Mouse (Mus musculus) embryonic facial prominence, embryonic 10.5 days (tissue): Measurements from ENCODE around the gene Kirrel3. TPM values are rescaled to one million over a fixed set of nuclear protein-coding genes. Genes with fewer than 3 reads are reported as not detected.

Experiments
- DNase-seq: peaks from one replicate; pipeline ENCODE4 v3.0.0-alpha.2; 2017; ENCODE audit warnings: low spot score
- H3K27ac ChIP-seq: fragments of 300-500 bp; sonication (generic); replicated peaks from 2 replicates; pipeline ENCODE4 v1.5.1; 2016; ENCODE audit warnings: mild to moderate bottlenecking
- H3K27me3 ChIP-seq: fragments of 300-500 bp; sonication (generic); replicated peaks from 2 replicates; pipeline ENCODE4 v1.6.1; 2016; ENCODE audit warnings: low read depth, mild to moderate bottlenecking; ENCODE audit not compliant: poor library complexity, severe bottlenecking
- H3K36me3 ChIP-seq: fragments of 300-500 bp; sonication (generic); replicated peaks from 2 replicates; pipeline ENCODE4 v1.6.1; 2016; ENCODE audit warnings: mild to moderate bottlenecking, moderate library complexity
- H3K4me1 ChIP-seq: fragments of 300-500 bp; sonication (generic); 2 replicates; pipeline ENCODE4 v1.6.1; 2016
- H3K4me3 ChIP-seq: fragments of 300-500 bp; sonication (generic); 2 replicates; pipeline ENCODE4 v1.5.1; 2016; ENCODE audit warnings: mild to moderate bottlenecking, moderate library complexity
- H3K9me3 ChIP-seq: fragments of 300-500 bp; sonication (generic); 2 replicates; pipeline ENCODE4 v1.6.1; 2016; ENCODE audit warnings: mild to moderate bottlenecking
- WGBS: fragments of 180-500 bp; shearing (Covaris S2); methylation state at CpG from one replicate; pipeline ENCODE4 v1.1.7; 2016; 5-methylcytosine and 5-hydroxymethylcytosine counted together
- polyA plus RNA-seq: library from polyadenylated mRNA; unstranded; fragments of >200 nt; fragmentation: Nextera tagmentation; extraction: Ambion mirVana; gene quantifications from 2 replicates; pipeline ENCODE4 v1.2.1, GENCODE M21; 2016

The Kirrel3 gene
- polyA plus RNA-seq, 1 experiment from 2014 or later, result 2.3 TPM

DNA sequence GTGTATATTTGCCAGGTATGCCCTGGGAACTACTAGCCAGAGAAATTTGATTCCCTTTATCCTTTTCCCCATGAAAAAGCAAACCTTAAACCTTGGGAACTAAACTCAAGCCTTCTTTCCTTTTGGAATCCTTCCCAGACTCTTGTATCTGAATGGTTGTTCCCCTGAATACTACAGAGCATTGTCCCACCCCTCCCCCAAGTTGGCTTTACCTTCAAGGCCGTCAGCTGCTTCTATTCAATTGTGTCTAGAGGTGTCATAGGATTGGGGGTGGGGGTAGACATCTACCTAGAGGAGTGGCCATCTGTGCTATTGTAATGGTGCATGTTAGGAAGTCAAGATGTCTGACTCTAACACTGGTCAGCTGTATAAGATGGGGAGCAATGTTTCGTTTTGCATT lies 351.1 kb downstream of the Kirrel3 start:
- no peaks in the 10 kb centered on the region for H3K9me3 ChIP-seq
- no peaks in the 10 kb centered on the region for H3K36me3 ChIP-seq
- H3K27ac ChIP-seq, result no peak overlapping the region
- DNase-seq, result no peak
- 79% methylated on average over 2 of the region's 2 CpGs for WGBS
- H3K4me1 ChIP-seq, result peaks cover 14% of the 10 kb centered on the region
- no peaks in the 10 kb centered on the region; the same call in none of the 2 replicates for H3K27me3 ChIP-seq
- no peak overlapping the region for H3K4me3 ChIP-seq

DNA sequence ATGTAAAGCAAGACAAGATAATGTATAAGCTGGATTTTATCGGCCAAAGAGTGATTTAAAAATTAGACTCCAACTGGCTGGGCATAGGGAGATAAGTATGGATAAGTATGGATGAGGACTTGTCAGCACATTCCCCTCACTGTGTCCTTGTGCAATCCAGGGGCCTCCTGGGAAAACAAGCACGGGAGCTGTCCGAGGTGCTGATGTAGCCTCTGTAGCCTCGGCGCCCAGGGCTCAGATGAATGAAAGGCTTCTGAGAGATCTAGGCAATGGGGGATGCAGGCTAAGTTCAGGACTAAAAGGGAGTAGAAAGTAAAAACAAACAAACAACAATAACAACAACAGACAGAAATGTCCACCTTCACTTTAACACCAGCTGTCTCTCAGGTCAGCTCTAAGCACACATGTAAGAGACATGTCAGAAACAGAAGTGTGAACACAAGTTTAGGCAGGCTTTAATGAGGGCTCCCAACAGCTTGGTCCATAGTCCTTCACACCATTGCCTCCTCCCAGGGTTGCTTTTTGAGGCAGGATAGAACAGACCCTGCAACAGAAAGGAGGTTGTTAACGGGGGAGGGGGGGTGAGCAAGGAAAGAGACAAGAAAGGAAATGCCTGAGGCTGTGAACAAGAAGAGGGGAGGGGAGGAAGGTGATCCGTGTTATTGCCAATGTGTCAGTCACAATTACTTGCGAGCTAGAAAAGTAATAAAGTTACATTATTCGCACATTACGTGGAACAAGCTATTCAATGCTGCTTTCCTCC lies 352.2 kb downstream of the Kirrel3 start:
- Histone ChIP-seq H3K4me1 (peaks cover 14% of the 10 kb centered on the region), H3K36me3 (no peaks in the 10 kb centered on the region), H3K9me3 (no peaks in the 10 kb centered on the region), H3K27me3 (no peaks in the 10 kb centered on the region; the same call in none of the 2 replicates), H3K27ac (no peak overlapping the region), H3K4me3 (no peak overlapping the region)
- peak; percentile 85 for DNase-seq
- WGBS, result 38% methylated on average over 10 of the region's 10 CpGs

DNA sequence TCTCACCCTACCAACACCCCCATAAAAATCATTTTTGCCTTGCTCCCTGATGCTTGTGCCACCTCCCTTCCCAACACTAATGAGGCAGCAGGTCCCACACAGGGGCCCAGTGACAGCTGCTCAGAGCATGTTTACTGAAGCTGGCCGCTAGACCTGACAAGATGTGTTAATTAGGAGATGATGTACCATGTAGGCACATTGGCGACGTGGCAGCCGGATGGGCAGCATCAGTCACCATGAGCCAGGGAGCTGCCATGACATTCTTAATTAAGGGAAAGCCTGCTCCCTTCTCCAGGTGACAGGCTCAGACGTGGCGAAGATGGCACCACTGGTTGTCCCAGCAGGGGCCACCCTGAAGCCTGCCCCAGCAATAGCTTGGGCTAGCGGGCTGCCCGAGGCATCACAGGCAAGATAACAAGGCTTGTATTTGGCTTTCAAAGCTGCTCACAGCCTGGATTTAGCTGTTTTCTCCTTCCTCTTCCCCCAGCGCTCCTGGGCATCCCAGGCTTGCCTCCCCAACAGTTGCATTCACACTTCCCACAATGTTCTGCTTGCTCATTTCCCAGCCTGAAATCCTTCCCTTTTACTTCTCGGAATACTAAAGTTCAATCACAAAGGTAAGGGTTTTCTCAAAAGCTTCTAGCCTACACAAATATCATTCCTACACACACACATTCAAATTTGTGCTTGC lies 357.7 kb downstream of the Kirrel3 start:
- no peaks in the 10 kb centered on the region for H3K36me3 ChIP-seq
- no peak overlapping the region for H3K4me3 ChIP-seq
- peaks cover 11% of the 10 kb centered on the region for H3K4me1 ChIP-seq
- no peak overlapping the region for H3K27ac ChIP-seq
- H3K27me3 ChIP-seq, result peaks cover 10% of the 10 kb centered on the region; the same call in 1 of the 2 replicates
- DNase-seq, result no peak
- H3K9me3 ChIP-seq, result no peaks in the 10 kb centered on the region
- WGBS, result 80% methylated on average over 10 of the region's 10 CpGs

DNA sequence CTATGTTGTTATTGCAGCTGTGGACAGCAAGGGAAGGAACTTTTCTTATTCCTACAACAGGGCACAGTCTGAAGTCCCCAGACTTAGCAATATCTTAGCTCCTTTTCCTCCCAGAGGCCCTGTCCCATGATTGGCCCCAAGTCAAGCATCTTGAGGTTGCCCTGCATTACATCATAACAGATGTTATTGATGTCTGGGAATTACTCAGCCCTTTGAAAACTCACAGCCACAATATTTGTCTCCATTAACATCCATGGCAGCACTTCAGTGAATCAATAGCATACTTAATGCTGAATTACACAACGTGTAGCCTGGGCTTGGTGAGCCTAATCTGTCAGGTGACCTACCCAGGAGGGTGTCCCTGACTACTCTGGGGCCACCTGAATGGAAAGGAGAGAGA lies 360.7 kb downstream of the Kirrel3 start:
- Histone ChIP-seq H3K4me1 (peaks cover 4% of the 10 kb centered on the region; the same call in 1 of the 2 replicates), H3K36me3 (no peaks in the 10 kb centered on the region), H3K27me3 (peaks cover 10% of the 10 kb centered on the region; the same call in 1 of the 2 replicates), H3K9me3 (no peaks in the 10 kb centered on the region), H3K27ac (no peak overlapping the region), H3K4me3 (no peak overlapping the region)
- no peak for DNase-seq
- WGBS, result 47% methylated on average over 1 of the region's 1 CpGs

DNA sequence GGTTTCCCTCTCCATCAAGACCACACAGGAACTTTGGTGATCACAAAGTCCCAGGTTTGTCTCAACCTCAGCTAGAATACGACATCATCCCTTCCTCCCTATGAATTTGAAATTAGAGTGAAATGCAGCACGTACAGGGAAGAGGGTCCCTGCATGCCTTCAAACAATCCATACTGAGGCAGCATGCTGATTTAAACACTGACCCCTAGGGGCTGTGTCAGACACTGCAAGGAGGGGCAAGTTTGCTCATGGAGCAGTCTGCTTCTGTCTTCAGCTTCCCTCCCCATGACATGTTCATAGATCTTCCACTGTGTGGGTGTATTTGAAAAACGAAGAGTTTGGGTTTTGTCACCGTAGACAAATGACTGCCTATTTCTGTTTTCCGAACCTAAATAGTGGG lies 362.0 kb downstream of the Kirrel3 start:
- Histone ChIP-seq H3K4me1 (no peaks in the 10 kb centered on the region), H3K36me3 (no peaks in the 10 kb centered on the region), H3K9me3 (no peaks in the 10 kb centered on the region), H3K27me3 (peaks cover 10% of the 10 kb centered on the region; the same call in 1 of the 2 replicates), H3K4me3 (no peak overlapping the region), H3K27ac (no peak overlapping the region)
- 59% methylated on average over 5 of the region's 5 CpGs for WGBS
- peak; percentile 45 for DNase-seq

DNA sequence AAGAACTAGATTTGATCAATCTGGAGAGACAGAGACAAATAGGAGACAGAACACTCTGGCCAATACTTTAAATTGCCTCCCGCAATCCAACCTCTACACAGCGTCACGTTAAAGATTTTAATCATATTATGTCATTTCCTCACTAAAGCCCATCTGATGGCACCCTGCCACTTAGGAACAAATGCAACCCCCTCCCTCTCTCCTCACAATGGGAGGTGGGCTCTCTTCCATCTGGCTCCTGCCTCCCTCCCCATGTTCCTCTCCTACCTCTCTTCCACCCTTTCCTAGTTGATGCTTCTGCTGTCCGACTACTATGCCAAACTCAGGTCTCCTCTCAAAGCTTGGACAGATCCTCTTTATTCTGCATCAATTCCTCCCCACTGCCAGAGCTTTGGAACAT lies 365.4 kb downstream of the Kirrel3 start:
- Histone ChIP-seq H3K27ac (no peak overlapping the region), H3K27me3 (no peaks in the 10 kb centered on the region), H3K9me3 (no peaks in the 10 kb centered on the region), H3K36me3 (no peaks in the 10 kb centered on the region), H3K4me1 (no peaks in the 10 kb centered on the region), H3K4me3 (no peak overlapping the region)
- DNase-seq, result no peak
- 90% methylated on average over 4 of the region's 4 CpGs for WGBS

DNA sequence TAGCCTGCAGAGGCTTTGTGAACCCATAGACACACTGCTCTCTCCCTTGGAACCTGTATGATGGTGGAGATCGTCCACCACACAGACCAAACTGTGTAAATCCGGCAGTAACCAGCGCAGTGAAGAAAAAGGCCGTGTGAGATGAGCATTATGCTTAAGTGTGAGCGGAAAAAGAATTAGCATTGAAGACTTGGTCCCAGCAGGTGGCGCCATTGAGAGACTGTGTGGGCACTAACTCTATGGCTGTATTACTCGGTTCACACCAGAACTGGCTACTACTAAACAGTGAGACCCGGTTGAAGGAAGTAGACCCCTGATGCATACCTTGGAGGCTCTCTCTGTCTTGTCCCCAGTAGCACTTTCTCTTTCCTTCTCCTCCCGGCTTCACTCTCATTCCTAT lies 371.9 kb downstream of the Kirrel3 start:
- Histone ChIP-seq H3K9me3 (no peaks in the 10 kb centered on the region), H3K27ac (no peak overlapping the region), H3K4me3 (no peak overlapping the region), H3K36me3 (no peaks in the 10 kb centered on the region), H3K4me1 (peaks cover 13% of the 10 kb centered on the region), H3K27me3 (no peaks in the 10 kb centered on the region; the same call in 1 of the 2 replicates)
- 63% methylated on average over 9 of the region's 9 CpGs for WGBS
- peak; percentile 35 for DNase-seq

DNA sequence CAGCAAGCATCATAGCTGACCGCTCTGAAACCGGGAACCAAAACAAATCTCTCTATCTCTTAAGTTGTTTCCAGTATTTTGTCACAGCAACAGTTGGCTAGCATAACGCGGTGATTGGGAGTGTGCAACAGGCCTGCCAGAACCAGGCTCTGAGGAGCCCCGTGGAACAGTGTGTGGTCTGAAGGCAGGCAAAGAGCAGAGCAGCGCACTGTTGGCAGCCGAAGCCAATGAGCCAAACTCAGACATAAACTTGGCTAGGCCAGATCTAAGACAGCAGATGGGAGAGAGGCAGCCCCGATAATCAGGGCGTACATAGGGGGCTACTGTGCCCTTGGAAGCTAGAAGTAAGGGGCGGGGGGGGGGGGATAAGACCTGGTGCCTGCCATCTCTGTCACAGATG lies 372.4 kb downstream of the Kirrel3 start:
- Histone ChIP-seq H3K27ac (no peak overlapping the region), H3K36me3 (no peaks in the 10 kb centered on the region), H3K4me3 (no peak overlapping the region), H3K9me3 (no peaks in the 10 kb centered on the region), H3K4me1 (peaks cover 13% of the 10 kb centered on the region), H3K27me3 (no peaks in the 10 kb centered on the region; the same call in 1 of the 2 replicates)
- WGBS, result 95% methylated on average over 10 of the region's 10 CpGs
- DNase-seq, result no peak

DNA sequence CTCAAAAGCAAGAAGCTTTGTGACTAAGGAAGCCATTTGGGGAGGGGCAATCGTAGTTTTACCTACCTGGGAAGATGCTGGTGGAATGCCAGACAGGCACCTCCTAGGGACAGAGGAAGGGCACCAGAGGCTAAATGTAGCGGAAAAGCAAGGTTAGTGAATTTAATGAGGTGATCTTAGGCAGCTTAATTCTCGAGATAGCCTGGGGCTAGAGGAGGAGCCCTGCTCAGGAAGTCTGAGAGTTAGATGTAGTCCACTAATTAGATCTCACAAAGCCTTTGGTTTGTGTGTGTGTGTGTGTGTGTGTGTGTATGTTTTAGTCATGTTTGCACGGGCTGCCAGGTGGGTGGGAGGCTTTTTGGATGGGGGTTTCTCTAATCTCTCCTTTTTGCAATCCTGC lies 375.2 kb downstream of the Kirrel3 start:
- no peak for DNase-seq
- no peak overlapping the region for H3K4me3 ChIP-seq
- H3K27ac ChIP-seq, result no peak overlapping the region
- H3K27me3 ChIP-seq, result no peaks in the 10 kb centered on the region; the same call in 1 of the 2 replicates
- H3K36me3 ChIP-seq, result no peaks in the 10 kb centered on the region
- peaks cover 13% of the 10 kb centered on the region for H3K4me1 ChIP-seq
- H3K9me3 ChIP-seq, result no peaks in the 10 kb centered on the region
- WGBS, result 25% methylated on average over 4 of the region's 4 CpGs

DNA sequence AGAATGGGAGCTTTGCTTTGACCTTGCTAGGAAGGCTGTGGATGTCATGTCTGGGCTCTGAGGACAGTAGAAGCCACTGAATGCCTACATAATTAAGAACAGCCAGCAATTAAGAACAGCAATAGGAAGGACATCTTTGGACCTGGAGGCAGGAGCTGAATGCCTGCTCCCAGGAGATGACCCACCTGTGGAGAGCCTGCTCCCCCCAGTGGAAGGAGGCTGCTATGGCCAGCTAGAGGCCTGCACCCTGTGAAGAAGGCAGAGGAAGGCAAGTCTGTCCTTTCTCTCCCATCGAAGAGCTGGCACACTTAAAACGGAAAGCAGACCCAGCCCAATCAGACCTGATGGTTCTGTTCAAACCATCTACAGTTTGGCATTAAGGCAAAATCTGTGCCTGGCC lies 376.1 kb downstream of the Kirrel3 start:
- no peaks in the 10 kb centered on the region for H3K9me3 ChIP-seq
- 59% methylated on average over 2 of the region's 2 CpGs for WGBS
- no peaks in the 10 kb centered on the region; the same call in 1 of the 2 replicates for H3K27me3 ChIP-seq
- DNase-seq, result peak; percentile 66
- H3K4me3 ChIP-seq, result no peak overlapping the region
- no peak overlapping the region for H3K27ac ChIP-seq
- H3K36me3 ChIP-seq, result no peaks in the 10 kb centered on the region
- peaks cover 13% of the 10 kb centered on the region for H3K4me1 ChIP-seq

DNA sequence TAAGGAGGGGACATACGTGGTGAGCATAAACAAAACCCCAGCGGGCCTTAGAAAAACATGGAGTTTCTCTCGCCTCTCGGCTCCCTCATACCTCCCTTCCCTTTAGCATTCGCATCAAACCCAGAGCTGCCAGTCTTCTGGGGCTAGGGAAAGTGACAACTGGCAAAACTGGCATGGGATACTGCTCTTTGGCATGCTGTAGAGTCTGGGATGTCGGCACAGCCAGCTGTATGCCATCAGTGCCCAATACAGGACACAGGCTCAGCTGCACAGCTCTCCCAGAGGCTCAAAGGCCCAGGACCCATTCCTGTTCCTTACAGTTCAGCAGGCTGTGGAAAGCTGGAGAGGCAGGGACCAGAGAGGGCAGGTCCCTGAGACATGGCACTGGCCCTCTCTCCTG lies 379.9 kb downstream of the Kirrel3 start:
- H3K36me3 ChIP-seq, result no peaks in the 10 kb centered on the region
- H3K27ac ChIP-seq, result no peak overlapping the region
- H3K27me3 ChIP-seq, result peaks cover 6% of the 10 kb centered on the region
- WGBS, result 84% methylated on average over 6 of the region's 6 CpGs
- H3K4me3 ChIP-seq, result no peak overlapping the region
- no peak for DNase-seq
- H3K9me3 ChIP-seq, result no peaks in the 10 kb centered on the region
- H3K4me1 ChIP-seq, result peaks cover 12% of the 10 kb centered on the region

DNA sequence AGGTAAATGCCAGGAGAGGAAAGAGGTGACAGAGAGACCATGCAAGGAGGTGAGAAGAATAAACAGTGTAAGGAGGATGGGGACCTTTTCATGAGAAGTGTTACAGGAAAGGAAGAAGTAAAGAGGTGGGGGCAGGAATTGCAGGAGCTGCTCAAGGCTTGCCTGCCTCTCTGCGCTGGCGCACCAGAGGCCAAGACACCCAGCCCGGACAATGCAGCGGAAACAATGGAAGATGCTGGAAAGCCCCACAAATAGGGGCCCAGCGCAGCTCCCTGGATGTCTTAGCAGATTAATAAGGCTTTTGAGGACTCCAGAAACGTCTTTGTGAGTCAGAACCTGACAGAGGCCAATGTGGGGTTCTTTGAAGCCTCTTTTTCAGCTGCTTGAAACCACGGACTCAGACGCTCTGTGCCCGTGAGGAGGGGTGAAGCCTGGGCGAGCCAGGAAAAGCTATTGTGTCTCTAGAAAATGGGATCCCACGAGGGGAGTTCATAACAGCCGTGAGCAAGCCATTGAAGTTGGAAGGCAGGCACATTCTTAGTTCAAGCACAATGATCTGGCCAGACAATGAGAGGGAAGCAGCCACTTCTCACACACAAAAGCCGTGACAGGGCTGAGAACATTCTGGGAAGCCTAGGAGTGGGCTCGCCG lies 385.7 kb downstream of the Kirrel3 start:
- 60% methylated on average over 15 of the region's 15 CpGs for WGBS
- H3K36me3 ChIP-seq, result no peaks in the 10 kb centered on the region
- H3K27me3 ChIP-seq, result peaks cover 14% of the 10 kb centered on the region
- peaks cover 21% of the 10 kb centered on the region for H3K4me1 ChIP-seq
- H3K27ac ChIP-seq, result peak overlapping the region; percentile 65
- no peak overlapping the region for H3K4me3 ChIP-seq
- H3K9me3 ChIP-seq, result no peaks in the 10 kb centered on the region
- DNase-seq, result peak; percentile 11
